Mouse (Mus musculus) megakaryocyte, embryonic 14.5 days (primary cell): Measurements from ENCODE around the gene Gprasp2.

Experiments used
- FLI1 ChIP-seq: IDR thresholded peaks from 2 replicates; pipeline ENCODE4 v1.6.1; 2012; ENCODE audit warnings: low read length, inconsistent platforms, mixed read lengths
- GATA1 ChIP-seq: IDR thresholded peaks from 3 replicates; pipeline ENCODE4 v1.6.1; 2012; ENCODE audit warnings: mixed read lengths, low read length, inconsistent platforms, borderline replicate concordance

GRCm38 (mm10) chrX:135885411-135886233 lies 46.8 kb downstream of the Gprasp2 start:
- TF ChIP-seq FLI1 (no peak), GATA1 (no peak)
